12 mouse cellular contexts compared by ENCODE assay signal in genomic region chr11:61483226-61483845, GRCm38 (mm10). TPM values are rescaled to one million over a fixed set of nuclear protein-coding genes. Genes with fewer than 3 reads are reported as not detected.
A peak's percentile ranks its signal among the peaks of the same experiment; 100 is the strongest.
DNase-seq lines count a peak whose midpoint lies in the region; ATAC-seq and TF ChIP-seq lines count a peak whose summit lies in the region.
"Had no signal": no experiment of that assay in that cellular context is flagged by ENCODE, and none has a peak within 500 bp of the region (broad histone marks: within the 10 kb centered on the region; RNA-seq: fewer than 3 reads in every experiment).

No protein-coding gene starts in this region.

- no peaks in the 10 kb centered on the region for H3K9me3 ChIP-seq in heart, embryonic 10.5 days
- H3K9me3 ChIP-seq in embryonic facial prominence, embryonic 15.5 days (replicated peaks): no peaks in the 10 kb centered on the region
- H3K9me3 ChIP-seq in hindbrain, postnatal 0 days (ENCODE audit: low read length): no peaks in the 10 kb centered on the region
- H3K9me3 ChIP-seq in liver, embryonic 12.5 days (replicated peaks): no peaks in the 10 kb centered on the region

- intact Hi-C loops in left cerebral cortex, postnatal 14 days (cut with DNase I): no loop called here

- H3K4me3 ChIP-seq in heart, embryonic 10.5 days: no peak overlapping the region
- H3K4me3 ChIP-seq in embryonic facial prominence, embryonic 15.5 days (replicated peaks): no peak overlapping the region
- no peak overlapping the region for H3K4me3 ChIP-seq in hindbrain, postnatal 0 days (ENCODE audit: low read length)
- H3K4me3 ChIP-seq in liver, embryonic 12.5 days: no peak overlapping the region
- H3K4me3 ChIP-seq: left cerebral cortex, adult 2 months had no signal

- DNase-seq in heart, embryonic 10.5 days (ENCODE audit: low spot score): peak; percentile 70
- no peak for DNase-seq in heart, adult 8-10 months (ENCODE audit: low spot score)
- peak; percentile 67 for DNase-seq in MN1 (ENCODE audit: low spot score)
- peak; percentile 46 for DNase-seq in hindbrain, postnatal 0 days (ENCODE audit: low spot score)
- no peak for DNase-seq in ovary, adult 18-20 months (ENCODE audit: low spot score)
- DNase-seq in left cerebral cortex, postnatal 14 days (ENCODE audit: low spot score in 2 of 2): no peak
- DNase-seq: heart, postnatal 36 days had no signal

- no peak overlapping the region for H3K27ac ChIP-seq in heart, embryonic 10.5 days
- H3K27ac ChIP-seq in embryonic facial prominence, embryonic 15.5 days (replicated peaks): peak overlapping the region; percentile 97
- no peak overlapping the region for H3K27ac ChIP-seq in hindbrain, postnatal 0 days
- no peak overlapping the region for H3K27ac ChIP-seq in liver, embryonic 12.5 days

- TF ChIP-seq CTCF in hindbrain, postnatal 0 days (IDR thresholded peaks at IDR 0.05; ENCODE audit: low read depth): no peak

- no peak overlapping the region for H3K9ac ChIP-seq in embryonic facial prominence, embryonic 15.5 days
- no peak overlapping the region for H3K9ac ChIP-seq in hindbrain, postnatal 0 days (replicated peaks; ENCODE audit: low read length)
- no peak overlapping the region for H3K9ac ChIP-seq in liver, embryonic 12.5 days

- peaks cover 6% of the 10 kb centered on the region; the same call in 1 of the 2 replicates for H3K27me3 ChIP-seq in heart, embryonic 10.5 days (ENCODE audit: insufficient read depth, poor library complexity, severe bottlenecking)
- H3K27me3 ChIP-seq in embryonic facial prominence, embryonic 15.5 days: no peaks in the 10 kb centered on the region
- no peaks in the 10 kb centered on the region for H3K27me3 ChIP-seq in hindbrain, postnatal 0 days (ENCODE audit: insufficient read depth, low read length)
- peaks cover 12% of the 10 kb centered on the region; the same call in 1 of the 2 replicates for H3K27me3 ChIP-seq in liver, embryonic 12.5 days (replicated peaks)

- WGBS in heart, embryonic 10.5 days: 85% methylated on average over 13 of the region's 13 CpGs
- WGBS in embryonic facial prominence, embryonic 15.5 days: 26% methylated on average over 13 of the region's 13 CpGs
- 60% methylated on average over 13 of the region's 13 CpGs for WGBS in hindbrain, postnatal 0 days
- 78% methylated on average over 13 of the region's 13 CpGs for WGBS in liver, embryonic 12.5 days (ENCODE audit: insufficient replicate concordance)

- no peak overlapping the region for H3K4me2 ChIP-seq in embryonic facial prominence, embryonic 15.5 days (replicated peaks)
- H3K4me2 ChIP-seq in hindbrain, postnatal 0 days (ENCODE audit: low read depth, low read length): no peak overlapping the region
- H3K4me2 ChIP-seq in liver, embryonic 12.5 days: no peak overlapping the region

- H3K4me1 ChIP-seq in heart, embryonic 10.5 days: peaks cover 45% of the 10 kb centered on the region
- peaks cover 64% of the 10 kb centered on the region for H3K4me1 ChIP-seq in embryonic facial prominence, embryonic 15.5 days
- H3K4me1 ChIP-seq in hindbrain, postnatal 0 days (ENCODE audit: insufficient read depth, low read length): peaks cover 14% of the 10 kb centered on the region; the same call in 1 of the 2 replicates
- peaks cover 5% of the 10 kb centered on the region for H3K4me1 ChIP-seq in liver, embryonic 12.5 days

- ATAC-seq in embryonic facial prominence, embryonic 15.5 days (ENCODE audit: insufficient number of reproducible peaks, low FRiP score, low TSS enrichment, low read depth): no peak
- ATAC-seq in hindbrain, postnatal 0 days: no peak
- ATAC-seq in liver, embryonic 12.5 days: no peak

- H3K36me3 ChIP-seq in heart, embryonic 10.5 days: peaks cover 15% of the 10 kb centered on the region
- peaks cover 9% of the 10 kb centered on the region; the same call in 1 of the 2 replicates for H3K36me3 ChIP-seq in embryonic facial prominence, embryonic 15.5 days
- H3K36me3 ChIP-seq in hindbrain, postnatal 0 days (ENCODE audit: insufficient read depth, low read length): peaks cover 2% of the 10 kb centered on the region; the same call in 1 of the 2 replicates
- H3K36me3 ChIP-seq in liver, embryonic 12.5 days: peaks cover 5% of the 10 kb centered on the region

RNA-seq across cellular contexts. Expression of gene Mfap4, which starts 1.9 kb away (rescaled TPM):
- 22.7 and 67.8 TPM in 2 replicates for polyA plus RNA-seq in heart, embryonic 10.5 days (2016; fragmentation: Nextera tagmentation; extraction: Ambion mirVana)
- 10 to 100 TPM in 2 of 4 experiments, 1 to 10 TPM in 2; 7.9 to 11.9 (median 9.9) TPM for total RNA-seq in heart, adult 8-10 months (2022)
- 404 and 406 TPM in 2 replicates for polyA plus RNA-seq in embryonic facial prominence, embryonic 15.5 days (2015; fragmentation: Nextera tagmentation; extraction: Ambion mirVana)
- total RNA-seq in hindbrain, postnatal 0 days (2014; rRNA removed): 42.1 and 68.1 TPM in 2 replicates
- 38.7 and 43.3 TPM in 2 replicates for polyA plus RNA-seq in hindbrain, postnatal 0 days (2015; fragmentation: Nextera tagmentation; extraction: Ambion mirVana)
- total RNA-seq in left cerebral cortex, postnatal 14 days (2021): 10 to 100 TPM; 11.1 to 11.6 TPM
- polyA plus RNA-seq in liver, embryonic 12.5 days (2016; fragmentation: Nextera tagmentation; extraction: Ambion mirVana): 11.0 and 16.3 TPM in 2 replicates
- total RNA-seq: megakaryocyte, adult 5-6 weeks had no signal
- polyA plus RNA-seq: C2C12 had no signal

RNA-seq across cellular contexts. Expression of gene Mapk7, which starts 10.9 kb away (rescaled TPM):
- polyA plus RNA-seq in heart, embryonic 10.5 days (2016; fragmentation: Nextera tagmentation; extraction: Ambion mirVana): 42.7 and 49.1 TPM in 2 replicates
- 1 to 10 TPM; 4.3 to 5.1 (median 4.7) TPM for total RNA-seq in heart, adult 8-10 months (2022)
- polyA plus RNA-seq in embryonic facial prominence, embryonic 15.5 days (2015; fragmentation: Nextera tagmentation; extraction: Ambion mirVana): 61.9 and 62.9 TPM in 2 replicates
- 50.5 and 58.8 TPM in 2 replicates for total RNA-seq in hindbrain, postnatal 0 days (2014; rRNA removed)
- polyA plus RNA-seq in hindbrain, postnatal 0 days (2015; fragmentation: Nextera tagmentation; extraction: Ambion mirVana): 43.1 TPM in 2 replicates
- 10 to 100 TPM; 30.5 to 32.4 TPM for total RNA-seq in left cerebral cortex, postnatal 14 days (2021)
- polyA plus RNA-seq in liver, embryonic 12.5 days (2016; fragmentation: Nextera tagmentation; extraction: Ambion mirVana): 12.9 and 14.8 TPM in 2 replicates

RNA-seq across cellular contexts. Expression of gene B9d1, which starts 21.6 kb away (rescaled TPM):
- 14.5 and 21.5 TPM in 2 replicates for polyA plus RNA-seq in heart, embryonic 10.5 days (2016; fragmentation: Nextera tagmentation; extraction: Ambion mirVana)
- 10 to 100 TPM in 1 of 4 experiments, 1 to 10 TPM in 3; 7.9 to 11.2 (median 8.3) TPM for total RNA-seq in heart, adult 8-10 months (2022)
- 37.3 and 43.7 TPM in 2 replicates for polyA plus RNA-seq in embryonic facial prominence, embryonic 15.5 days (2015; fragmentation: Nextera tagmentation; extraction: Ambion mirVana)
- 22.8 and 33.9 TPM in 2 replicates for total RNA-seq in hindbrain, postnatal 0 days (2014; rRNA removed)
- polyA plus RNA-seq in hindbrain, postnatal 0 days (2015; fragmentation: Nextera tagmentation; extraction: Ambion mirVana): 26.2 and 29.7 TPM in 2 replicates
- total RNA-seq in left cerebral cortex, postnatal 14 days (2021): 10 to 100 TPM; 38.0 to 44.1 TPM
- 4.8 TPM in 2 replicates for polyA plus RNA-seq in liver, embryonic 12.5 days (2016; fragmentation: Nextera tagmentation; extraction: Ambion mirVana)

RNA-seq across cellular contexts. Expression of gene Rnf112, which starts 29.4 kb away (rescaled TPM):
- 0.10 and 0.77 TPM in 2 replicates for polyA plus RNA-seq in heart, embryonic 10.5 days (2016; fragmentation: Nextera tagmentation; extraction: Ambion mirVana)
- total RNA-seq in heart, adult 8-10 months (2022): under 1 TPM in 3 of 4 experiments, not detected in 1; 0.12 to 0.14 (median 0.14) TPM
- polyA plus RNA-seq in embryonic facial prominence, embryonic 15.5 days (2015; fragmentation: Nextera tagmentation; extraction: Ambion mirVana): 1.4 and 2.1 TPM in 2 replicates
- 74.3 and 74.9 TPM in 2 replicates for total RNA-seq in hindbrain, postnatal 0 days (2014; rRNA removed)
- polyA plus RNA-seq in hindbrain, postnatal 0 days (2015; fragmentation: Nextera tagmentation; extraction: Ambion mirVana): 22.0 and 23.8 TPM in 2 replicates
- 100 to 1,000 TPM; 275 to 322 TPM for total RNA-seq in left cerebral cortex, postnatal 14 days (2021)
- 0.13 and 0.14 TPM in 2 replicates for polyA plus RNA-seq in liver, embryonic 12.5 days (2016; fragmentation: Nextera tagmentation; extraction: Ambion mirVana)
- total RNA-seq: heart, postnatal 36 days; megakaryocyte, adult 5-6 weeks had no signal
- polyA plus RNA-seq: C2C12 had no signal

Comparison
In these comparisons a context has a peak if more than half of its experiments do, and no peak if none do; other contexts are left out.
1. DNase-seq: peak in heart, embryonic 10.5 days (single experiment), MN1 (single experiment) and hindbrain, postnatal 0 days (single experiment); none in heart, adult 8-10 months (single experiment), ovary, adult 18-20 months (single experiment) and left cerebral cortex, postnatal 14 days (0 of 2).